Mouse (Mus musculus): Measurements from ENCODE around the gene 5730596B20Rik. TPM values are rescaled to one million over a fixed set of nuclear protein-coding genes. Genes with fewer than 3 reads are reported as not detected.

The 5730596B20Rik gene
- polyA plus RNA-seq, 1 experiment, result not detected

DNA sequence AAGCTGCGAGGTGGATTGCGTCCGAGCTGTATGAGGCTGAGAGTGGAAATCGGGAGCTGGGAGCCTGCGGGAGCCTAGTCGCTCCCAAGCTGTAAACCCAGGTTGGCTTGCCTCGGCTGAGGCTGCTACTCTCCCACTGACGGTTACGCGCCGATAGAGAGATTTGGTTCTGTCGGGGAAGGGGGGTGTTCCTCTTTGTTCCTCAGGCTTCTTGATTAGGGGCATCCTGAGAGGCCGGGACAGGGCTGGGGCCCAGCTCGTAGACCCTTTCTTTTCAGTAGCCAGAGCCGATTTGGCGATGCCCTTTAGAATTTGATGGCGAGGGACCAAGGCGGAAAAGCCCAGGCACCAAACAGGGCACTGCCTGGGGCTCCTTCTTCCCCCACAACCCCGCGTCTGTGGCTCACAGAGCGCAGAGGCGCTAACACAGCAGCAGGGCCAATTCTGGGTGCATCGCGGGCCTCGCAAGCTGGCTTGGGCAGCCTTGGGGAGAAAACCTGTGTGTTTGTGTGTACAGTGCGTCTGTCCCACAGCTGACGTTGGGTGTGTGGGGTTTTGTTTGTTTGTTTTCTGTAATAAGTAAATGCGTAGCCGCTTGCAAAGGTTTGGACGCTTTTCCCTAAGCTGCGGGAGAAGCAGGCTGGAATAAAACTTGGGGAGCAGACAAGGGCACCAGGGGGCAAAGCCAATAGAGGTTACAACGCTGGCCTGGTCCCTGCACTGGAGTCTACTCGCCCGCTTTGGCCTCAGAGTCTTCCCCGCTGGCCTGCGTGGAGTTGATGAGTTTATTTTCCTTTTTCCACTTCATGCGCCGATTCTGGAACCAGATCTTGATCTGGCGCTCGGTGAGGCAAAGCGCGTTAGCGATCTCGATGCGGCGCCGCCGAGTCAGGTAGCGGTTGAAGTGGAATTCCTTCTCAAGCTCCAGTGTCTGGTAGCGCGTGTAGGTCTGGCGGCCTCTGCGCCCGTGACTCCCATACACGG lies 28.6 kb downstream of the 5730596B20Rik start:
- Histone ChIP-seq H3K9me3 (ENCODE audit: control insufficient read depth, low read length) (no peaks in the 10 kb centered on the region; the same call in 1 of the 2 replicates), H3K4me3 (replicated peaks) (no peak overlapping the region), H3K4me1 (ENCODE audit: control insufficient read depth) (no peaks in the 10 kb centered on the region), H3K36me3 (ENCODE audit: control insufficient read depth) (no peaks in the 10 kb centered on the region), H3K27me3 (ENCODE audit: control insufficient read depth) (peaks cover 100% of the 10 kb centered on the region)
- TF ChIP-seq TAL1 (IDR thresholded peaks at IDR 0.05; ENCODE audit: low read length) (no peak), GATA1 (IDR thresholded peaks at IDR 0.05; ENCODE audit: low read length) (no peak)

DNA sequence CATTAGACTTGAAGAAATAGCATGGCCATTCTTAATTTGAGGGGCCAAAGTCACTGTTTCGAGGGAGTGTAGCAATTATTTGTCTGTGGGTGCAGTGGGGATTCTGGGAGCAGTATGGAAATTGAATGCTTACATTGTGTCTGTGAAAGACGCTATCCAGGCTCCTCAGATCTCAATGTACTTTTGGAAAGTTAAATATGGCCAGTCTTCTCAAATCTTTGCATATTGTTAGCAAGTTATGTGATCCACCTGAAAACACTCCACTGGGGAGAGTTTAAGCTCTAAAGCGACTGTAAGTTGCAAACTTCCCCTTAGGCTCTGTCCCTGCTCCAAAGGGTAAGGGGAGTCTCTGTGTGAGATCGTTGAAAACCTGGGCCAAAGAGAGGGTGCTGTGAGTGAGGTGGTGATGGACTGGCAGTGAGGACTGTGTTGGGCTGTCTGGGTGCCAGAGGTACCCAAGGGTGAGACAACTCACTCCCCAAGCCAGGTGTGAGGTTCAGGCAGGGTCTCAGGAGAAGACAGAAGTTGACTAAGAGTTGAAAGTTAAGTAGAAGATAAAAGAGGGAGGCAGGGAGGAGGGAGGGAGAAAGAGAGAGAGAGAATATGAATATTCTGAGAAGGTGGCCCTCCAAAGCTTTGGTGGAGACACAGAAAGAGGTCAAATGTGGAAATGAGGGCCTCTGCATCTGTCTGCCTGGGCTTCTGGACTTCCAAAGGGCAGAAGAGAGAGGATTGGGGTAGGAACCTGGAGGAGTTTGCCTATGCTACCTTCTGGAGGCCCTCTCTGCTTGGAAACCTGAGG lies 29.8 kb downstream of the 5730596B20Rik start:
- Histone ChIP-seq H3K4me1 (ENCODE audit: control insufficient read depth) (no peaks in the 10 kb centered on the region), H3K27me3 (ENCODE audit: control insufficient read depth) (peaks cover 100% of the 10 kb centered on the region), H3K9me3 (ENCODE audit: control insufficient read depth, low read length) (no peaks in the 10 kb centered on the region; the same call in 1 of the 2 replicates), H3K36me3 (ENCODE audit: control insufficient read depth) (no peaks in the 10 kb centered on the region), H3K4me3 (replicated peaks) (no peak overlapping the region)
- TF ChIP-seq TAL1 (IDR thresholded peaks at IDR 0.05; ENCODE audit: low read length) (no peak), GATA1 (IDR thresholded peaks at IDR 0.05; ENCODE audit: low read length) (no peak)

DNA sequence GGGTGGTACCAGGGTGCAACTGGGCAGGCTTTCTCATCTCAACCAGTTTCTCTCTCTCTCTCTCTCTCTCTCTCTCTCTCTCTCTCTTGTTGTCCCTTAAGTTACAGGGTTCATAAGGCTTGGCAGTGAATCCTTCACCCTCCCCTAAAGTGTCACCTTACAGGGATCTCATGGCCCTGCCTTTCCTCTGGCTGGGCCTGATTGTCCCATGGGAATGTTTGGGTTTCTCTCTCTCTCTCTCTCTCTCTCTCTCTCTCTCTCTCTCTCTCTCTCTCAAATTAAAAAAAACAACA lies 30.3 kb downstream of the 5730596B20Rik start:
- Histone ChIP-seq H3K9me3 (ENCODE audit: control insufficient read depth, low read length) (no peaks in the 10 kb centered on the region; the same call in 1 of the 2 replicates), H3K27me3 (ENCODE audit: control insufficient read depth) (peaks cover 100% of the 10 kb centered on the region), H3K36me3 (ENCODE audit: control insufficient read depth) (no peaks in the 10 kb centered on the region), H3K4me1 (ENCODE audit: control insufficient read depth) (no peaks in the 10 kb centered on the region), H3K4me3 (replicated peaks) (no peak overlapping the region)
- TF ChIP-seq GATA1 (IDR thresholded peaks at IDR 0.05; ENCODE audit: low read length), result no peak
- TF ChIP-seq TAL1 (IDR thresholded peaks at IDR 0.05; ENCODE audit: low read length), result no peak

DNA sequence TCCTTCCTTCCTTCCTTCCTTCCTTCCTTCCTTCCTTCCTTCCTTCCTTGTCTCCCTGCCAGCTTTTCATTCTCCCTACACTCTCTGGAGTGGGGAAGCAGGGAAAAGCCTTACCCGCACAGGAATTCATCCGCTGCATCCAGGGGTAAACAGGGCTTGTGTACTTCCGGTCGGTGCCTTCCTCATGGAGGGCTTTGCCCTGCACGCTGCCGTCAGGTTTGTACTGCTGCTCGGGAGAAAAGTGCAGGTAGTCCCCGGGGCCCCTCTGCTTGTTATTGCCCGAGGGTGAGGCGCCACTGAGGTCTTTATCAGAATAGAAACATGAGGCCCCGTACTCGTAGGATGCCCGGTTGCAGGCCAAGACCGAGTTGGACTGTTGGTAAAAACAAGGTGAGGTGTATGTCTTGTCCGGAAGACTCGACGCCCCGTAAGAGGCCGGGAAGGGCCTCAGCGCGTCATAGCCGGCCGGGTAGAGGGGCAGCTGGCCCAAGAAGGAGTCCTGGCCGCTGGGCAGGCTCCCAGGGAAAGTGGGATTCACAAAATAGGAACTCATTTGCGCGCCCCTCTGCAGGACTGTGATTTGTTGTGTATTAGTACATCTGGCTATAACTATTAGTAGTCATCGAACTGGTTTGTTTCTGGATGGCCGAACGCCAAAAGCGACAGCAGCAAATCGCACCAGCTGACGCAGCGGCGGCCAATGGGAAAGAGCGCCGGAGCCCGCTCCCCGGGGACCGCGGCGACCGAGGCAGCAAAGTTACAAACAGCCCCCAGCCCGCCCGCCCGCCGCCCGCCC lies 31.0 kb downstream of the 5730596B20Rik start, which contains the start of gene Hoxa6:
Gene Hoxa6 (minus strand): TSS at position 651 of the 796 bp plus-strand sequence.
- Histone ChIP-seq H3K36me3 (ENCODE audit: control insufficient read depth) (no peaks in the 10 kb centered on the region), H3K27me3 (ENCODE audit: control insufficient read depth) (peaks cover 100% of the 10 kb centered on the region), H3K4me3 (replicated peaks) (no peak within 1 kb of the TSS), H3K4me1 (ENCODE audit: control insufficient read depth) (no peaks in the 10 kb centered on the region), H3K9me3 (ENCODE audit: control insufficient read depth, low read length) (no peaks in the 10 kb centered on the region; the same call in 1 of the 2 replicates)
- TF ChIP-seq TAL1 (IDR thresholded peaks at IDR 0.05; ENCODE audit: low read length) (no peak), GATA1 (IDR thresholded peaks at IDR 0.05; ENCODE audit: low read length) (no peak)

DNA sequence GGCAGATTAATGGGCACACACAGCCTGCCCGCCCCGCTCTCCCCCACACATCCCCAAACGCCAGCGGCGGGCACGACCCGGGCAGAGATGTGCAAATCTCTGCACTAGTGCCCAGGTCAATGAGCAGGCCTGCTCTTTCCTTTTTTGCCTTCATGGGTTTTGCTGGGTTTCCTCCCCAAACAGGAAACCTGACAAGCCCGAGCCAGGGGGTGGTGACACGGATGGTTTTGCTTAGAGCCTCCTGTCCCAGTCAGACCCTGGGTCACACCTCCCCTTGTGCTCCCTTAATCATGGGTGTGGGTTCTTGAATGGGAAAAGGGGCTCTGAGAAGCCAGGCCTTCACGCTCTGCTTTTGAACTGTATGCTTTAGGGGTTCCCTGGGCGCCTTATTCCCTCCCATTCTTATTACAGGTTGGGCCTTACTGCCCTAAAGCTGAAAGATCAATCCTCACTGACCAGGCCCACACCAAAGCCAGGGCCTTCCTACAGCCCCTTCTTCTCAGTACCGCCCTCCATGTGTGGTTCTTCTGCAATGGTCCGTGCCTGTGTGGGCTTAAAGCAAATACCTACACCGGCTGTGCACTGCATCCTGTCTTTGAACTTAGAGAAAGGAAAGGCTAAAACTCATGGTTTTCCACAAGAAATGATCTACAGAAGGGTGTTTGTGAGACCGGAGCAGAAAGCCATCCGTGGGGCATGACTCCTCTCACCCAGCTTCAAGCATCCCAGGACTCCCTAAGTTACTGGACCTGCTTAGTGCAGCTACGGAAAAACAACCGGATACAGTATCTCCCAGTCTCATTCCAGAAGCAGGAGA lies 31.8 kb downstream of the 5730596B20Rik start:
- Histone ChIP-seq H3K27me3 (ENCODE audit: control insufficient read depth) (peaks cover 100% of the 10 kb centered on the region), H3K4me3 (replicated peaks) (no peak overlapping the region), H3K4me1 (ENCODE audit: control insufficient read depth) (no peaks in the 10 kb centered on the region), H3K9me3 (ENCODE audit: control insufficient read depth, low read length) (no peaks in the 10 kb centered on the region; the same call in 1 of the 2 replicates), H3K36me3 (ENCODE audit: control insufficient read depth) (no peaks in the 10 kb centered on the region)
- no peak for TF ChIP-seq GATA1 (IDR thresholded peaks at IDR 0.05; ENCODE audit: low read length)
- no peak for TF ChIP-seq TAL1 (IDR thresholded peaks at IDR 0.05; ENCODE audit: low read length)

DNA sequence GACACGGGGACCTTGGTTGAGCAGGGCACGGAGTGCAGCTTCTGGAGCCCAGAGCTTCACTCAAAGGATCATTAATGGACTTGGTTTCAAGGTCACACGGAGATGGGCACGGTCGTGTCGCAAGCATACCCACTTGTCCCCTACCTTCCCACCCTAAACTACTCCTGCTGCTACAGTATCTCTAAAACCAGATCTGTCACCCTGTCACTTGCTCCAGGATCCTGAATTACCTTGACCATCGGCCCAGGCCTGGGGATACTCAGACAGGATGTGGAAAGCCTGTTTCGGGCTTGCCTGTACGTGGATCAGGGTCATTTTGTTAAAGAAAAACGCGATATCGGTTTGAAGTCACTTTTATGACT lies 32.4 kb downstream of the 5730596B20Rik start:
- no peak overlapping the region for H3K4me3 ChIP-seq (replicated peaks)
- TF ChIP-seq TAL1 (IDR thresholded peaks at IDR 0.05; ENCODE audit: low read length), result no peak
- no peak for TF ChIP-seq GATA1 (IDR thresholded peaks at IDR 0.05; ENCODE audit: low read length)
- H3K27me3 ChIP-seq (ENCODE audit: control insufficient read depth), result peaks cover 100% of the 10 kb centered on the region
- H3K9me3 ChIP-seq (ENCODE audit: control insufficient read depth, low read length), result no peaks in the 10 kb centered on the region; the same call in 1 of the 2 replicates
- H3K36me3 ChIP-seq (ENCODE audit: control insufficient read depth), result no peaks in the 10 kb centered on the region
- H3K4me1 ChIP-seq (ENCODE audit: control insufficient read depth), result no peaks in the 10 kb centered on the region

GRCm38 (mm10) chr6:52211170-52211935 lies 34.1 kb downstream of the 5730596B20Rik start:
- TF ChIP-seq GATA1 (IDR thresholded peaks at IDR 0.05; ENCODE audit: low read length) (no peak), TAL1 (IDR thresholded peaks at IDR 0.05; ENCODE audit: low read length) (no peak)
- H3K9me3 ChIP-seq (ENCODE audit: control insufficient read depth, low read length), result no peaks in the 10 kb centered on the region; the same call in 1 of the 2 replicates
- no peaks in the 10 kb centered on the region for H3K36me3 ChIP-seq (ENCODE audit: control insufficient read depth)
- H3K27me3 ChIP-seq (ENCODE audit: control insufficient read depth), result peaks cover 100% of the 10 kb centered on the region
- H3K4me3 ChIP-seq (replicated peaks), result no peak overlapping the region
- no peaks in the 10 kb centered on the region for H3K4me1 ChIP-seq (ENCODE audit: control insufficient read depth)

All from erythroblast, embryonic 14.5 days (primary cell).